Mouse (Mus musculus) liver, adult 2 months (tissue): ENCODE measurements at regions not wholly inside any gene's neighbourhood (a gene's known extent, or its start where the extent isn't known, plus 50 kb on each side); places are given as distances from the start of the nearest gene placed in this dataset.

ENCODE experiments used
- DNase-seq: peaks from one replicate; pipeline ENCODE4 v3.0.0-alpha.2; 2011; ENCODE audit warnings: low read depth, low spot score; ENCODE audit errors: extremely low read depth
- H3K27ac ChIP-seq: fragments of 200-500 bp; replicated peaks from 2 replicates; pipeline ENCODE4 v1.5.1; 2012; ENCODE audit warnings: low read depth, mild to moderate bottlenecking, control low read depth, inconsistent platforms, low read length; ENCODE audit not compliant: insufficient read depth
- H3K27me3 ChIP-seq: fragments of 200-500 bp; 2 replicates; pipeline ENCODE4 v1.6.1; 2012; ENCODE audit warnings: mild to moderate bottlenecking, moderate library complexity, low read length, inconsistent platforms; ENCODE audit not compliant: control insufficient read depth, insufficient read depth
- H3K36me3 ChIP-seq: fragments of 200-500 bp; 2 replicates; pipeline ENCODE4 v1.6.1; 2012; ENCODE audit warnings: low read length, inconsistent platforms; ENCODE audit not compliant: control insufficient read depth, insufficient read depth
- H3K4me1 ChIP-seq: fragments of 200-500 bp; 2 replicates; pipeline ENCODE4 v1.6.1; 2011; ENCODE audit warnings: low read length; ENCODE audit not compliant: control insufficient read depth, insufficient read depth
- H3K4me3 ChIP-seq: fragments of 200-500 bp; 2 replicates; pipeline ENCODE4 v1.5.1; 2011; ENCODE audit warnings: low read depth, mild to moderate bottlenecking, control low read depth, low read length, moderate library complexity; ENCODE audit not compliant: insufficient read depth
- H3K79me2 ChIP-seq: fragments of 200-500 bp; 2 replicates; pipeline ENCODE4 v1.6.1; 2012; ENCODE audit warnings: inconsistent platforms, mild to moderate bottlenecking, low read length, moderate library complexity; ENCODE audit not compliant: control insufficient read depth, insufficient read depth
- H3K9ac ChIP-seq: fragments of 200-500 bp; 2 replicates; pipeline ENCODE4 v1.6.1; 2012; ENCODE audit warnings: low read depth, mild to moderate bottlenecking, control low read depth, inconsistent platforms, low read length
- CTCF ChIP-seq: fragments of 200-500 bp; IDR thresholded peaks from 2 replicates; pipeline ENCODE4 v1.5.1; 2011; ENCODE audit warnings: low read depth, low read length, control low read depth
- POLR2A ChIP-seq: fragments of 200-500 bp; IDR thresholded peaks from 2 replicates; pipeline ENCODE4 v1.6.1; 2011; ENCODE audit warnings: low read length, control low read depth; ENCODE audit not compliant: insufficient read depth; ENCODE audit errors: extremely low read depth
- WGBS: fragments of 180-500 bp; shearing (Covaris S2); methylation state at CpG from one replicate; pipeline ENCODE4 v1.1.7; 2018; 5-methylcytosine and 5-hydroxymethylcytosine counted together

DNA sequence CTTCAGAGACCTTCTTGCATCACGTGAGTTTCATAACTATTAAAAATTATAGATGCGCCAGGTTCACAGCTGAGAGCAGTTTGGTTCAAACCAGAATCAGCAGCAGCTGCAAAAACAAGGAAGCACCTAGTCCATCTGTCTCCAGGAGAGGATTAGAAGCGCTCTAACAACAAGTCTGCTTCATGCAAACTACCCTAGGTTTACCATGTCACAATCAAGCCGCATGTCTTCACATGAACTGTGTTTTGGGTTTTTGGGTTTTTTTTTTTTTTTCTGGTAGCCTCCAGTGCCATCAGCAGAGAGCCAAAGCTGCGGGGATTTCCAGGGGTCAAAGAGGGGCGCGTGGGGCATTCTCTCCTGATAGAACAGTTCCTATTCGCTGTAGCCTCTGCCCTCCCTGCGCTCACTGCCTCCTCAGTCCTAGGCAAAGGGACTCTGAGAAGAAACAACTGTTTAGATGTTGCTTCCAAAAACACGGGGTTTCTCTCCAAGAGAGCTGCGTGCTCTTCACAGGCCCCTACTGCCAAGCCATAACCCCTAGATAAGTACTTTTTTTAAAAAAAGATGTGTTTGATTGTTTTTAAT is 259.8 kb downstream of the Adamts20 start:
- DNase-seq = no peak
- 74% methylated on average over 11 of the region's 11 CpGs for WGBS
- H3K27me3 ChIP-seq = no peaks in the 10 kb centered on the region
- no peak overlapping the region for H3K27ac ChIP-seq
- H3K79me2 ChIP-seq = no peaks in the 10 kb centered on the region
- no peaks in the 10 kb centered on the region for H3K4me1 ChIP-seq
- H3K4me3 ChIP-seq = no peak overlapping the region
- H3K36me3 ChIP-seq = no peaks in the 10 kb centered on the region
- H3K9ac ChIP-seq = no peak overlapping the region
- TF ChIP-seq CTCF = no peak

DNA sequence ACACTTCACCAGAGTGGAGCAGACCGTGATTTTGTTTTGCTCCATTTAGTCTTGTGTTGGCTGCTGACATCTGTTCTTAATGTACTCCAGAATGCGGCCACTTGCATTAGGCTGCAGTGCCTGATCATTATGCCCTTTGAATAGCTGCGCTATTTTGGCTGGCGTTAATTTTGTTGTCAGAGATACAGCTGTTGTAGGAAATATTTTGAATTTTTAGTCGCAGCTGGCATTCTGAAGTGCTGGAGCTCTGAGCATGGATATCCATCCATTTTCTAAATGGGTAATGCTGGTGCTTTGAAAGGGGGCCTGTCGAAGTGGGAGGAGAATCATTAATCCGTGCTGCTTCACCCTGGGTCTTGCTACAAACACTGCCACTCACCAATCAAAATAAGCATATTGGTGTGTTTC is 275.1 kb downstream of the Adamts20 start:
- no peaks in the 10 kb centered on the region for H3K79me2 ChIP-seq
- TF ChIP-seq CTCF (no peak), POLR2A (no peak)
- no peaks in the 10 kb centered on the region for H3K4me1 ChIP-seq
- WGBS = 79% methylated on average over 7 of the region's 7 CpGs
- no peaks in the 10 kb centered on the region for H3K36me3 ChIP-seq
- no peak for DNase-seq
- no peak overlapping the region for H3K4me3 ChIP-seq
- H3K27ac ChIP-seq = no peak overlapping the region
- H3K27me3 ChIP-seq = no peaks in the 10 kb centered on the region
- H3K9ac ChIP-seq = no peak overlapping the region

- no peak overlapping the region for H3K27ac ChIP-seq
- WGBS = 87% methylated on average over 4 of the region's 4 CpGs
- no peak for DNase-seq
- no peak overlapping the region for H3K9ac ChIP-seq
- H3K27me3 ChIP-seq = no peaks in the 10 kb centered on the region
- H3K79me2 ChIP-seq = no peaks in the 10 kb centered on the region
- H3K4me3 ChIP-seq = no peak overlapping the region
- no peak for TF ChIP-seq POLR2A
- TF ChIP-seq CTCF = no peak
- no peaks in the 10 kb centered on the region for H3K4me1 ChIP-seq
- H3K36me3 ChIP-seq = no peaks in the 10 kb centered on the region
Measured at GRCm38 (mm10) chr15:94187588-94187987, 277.6 kb downstream of the Adamts20 start.

DNA sequence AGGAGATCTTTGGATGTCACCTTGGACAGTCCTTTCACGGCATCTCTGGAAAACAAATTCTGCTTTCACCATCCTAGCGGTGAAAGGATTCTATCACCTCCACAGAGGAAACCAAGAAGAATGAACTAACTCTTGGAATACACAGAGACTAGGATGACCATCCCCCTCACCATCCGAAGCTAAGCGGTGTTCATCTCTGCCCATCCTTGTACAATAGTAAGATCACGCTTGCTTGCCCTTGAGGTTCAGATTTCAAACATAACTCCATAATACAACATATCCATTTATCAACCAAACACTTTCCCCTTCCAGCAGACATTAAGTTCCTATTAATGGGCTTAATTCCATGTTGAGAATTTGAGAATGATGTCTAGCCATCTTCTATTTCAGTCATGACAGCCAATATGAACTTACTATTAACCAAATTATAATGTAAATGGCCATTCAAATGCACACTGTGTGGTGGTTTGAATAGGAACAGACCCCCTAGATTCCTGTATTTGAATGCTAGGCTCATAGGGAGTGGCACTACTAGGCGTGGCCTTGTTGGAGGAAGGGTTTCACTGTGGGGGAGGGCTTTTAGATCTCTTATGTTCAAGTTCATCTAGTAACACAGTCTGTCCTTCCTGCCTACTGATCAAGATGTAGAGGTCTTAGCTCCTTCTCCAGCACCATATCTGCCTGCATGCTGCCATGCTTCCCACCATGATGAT is 281.4 kb downstream of the Adamts20 start:
- DNase-seq = no peak
- WGBS = 94% methylated on average over 6 of the region's 6 CpGs
- TF ChIP-seq POLR2A = no peak
- no peak for TF ChIP-seq CTCF
- no peaks in the 10 kb centered on the region for H3K36me3 ChIP-seq
- H3K4me3 ChIP-seq = no peak overlapping the region
- no peaks in the 10 kb centered on the region for H3K27me3 ChIP-seq
- H3K9ac ChIP-seq = no peak overlapping the region
- H3K79me2 ChIP-seq = no peaks in the 10 kb centered on the region
- no peaks in the 10 kb centered on the region for H3K4me1 ChIP-seq
- H3K27ac ChIP-seq = no peak overlapping the region

DNA sequence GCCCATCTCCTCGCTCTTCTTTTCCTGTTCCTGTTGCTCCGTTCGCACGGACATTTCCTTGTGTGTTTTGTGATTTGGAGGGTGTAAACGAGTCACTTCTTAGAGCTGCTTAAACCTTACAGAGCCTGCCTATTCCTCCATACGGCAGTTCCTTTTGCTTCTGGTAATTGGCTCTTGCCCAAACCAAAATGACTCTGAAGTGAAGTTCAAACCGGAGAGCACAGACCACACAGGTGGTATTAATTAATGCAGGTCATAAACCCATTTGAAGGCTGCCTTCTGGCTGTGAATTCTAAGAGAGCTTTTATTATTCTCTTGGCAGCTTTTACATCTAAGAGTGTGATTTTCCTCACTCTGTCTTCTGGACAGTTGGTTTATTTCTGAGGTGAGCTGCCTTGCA is 291.1 kb downstream of the Adamts20 start:
- H3K9ac ChIP-seq = no peak overlapping the region
- no peak for DNase-seq

DNA sequence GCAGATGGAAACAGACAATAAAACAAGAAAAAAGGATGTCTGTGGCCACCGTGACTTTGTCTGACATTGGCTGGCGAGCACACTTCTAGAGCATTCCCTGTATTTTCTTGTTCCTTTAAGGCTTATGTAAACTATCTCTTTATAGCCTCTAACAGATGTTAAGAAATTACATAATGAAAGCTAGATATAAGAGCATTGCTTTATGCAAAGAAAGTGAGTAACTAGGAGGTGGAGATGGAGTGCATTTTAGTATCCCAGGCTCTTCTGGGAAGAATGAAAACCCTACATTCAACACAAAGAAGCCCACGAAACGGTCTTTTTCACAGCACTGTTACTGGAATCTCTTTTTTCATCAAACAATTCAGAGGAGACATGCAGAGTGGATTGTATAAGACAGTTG is 304.4 kb downstream of the Adamts20 start:
- Histone ChIP-seq H3K27me3 (no peaks in the 10 kb centered on the region), H3K79me2 (no peaks in the 10 kb centered on the region), H3K4me1 (no peaks in the 10 kb centered on the region), H3K4me3 (no peak overlapping the region), H3K36me3 (no peaks in the 10 kb centered on the region), H3K9ac (no peak overlapping the region), H3K27ac (no peak overlapping the region)
- no peak for DNase-seq
- 85% methylated on average over 4 of the region's 4 CpGs for WGBS
- no peak for TF ChIP-seq CTCF
- no peak for TF ChIP-seq POLR2A

More for the DNA sequence above, 291.1 kb downstream of the Adamts20 start:
- 72% methylated on average over 7 of the region's 7 CpGs for WGBS
- Histone ChIP-seq H3K27ac (no peak overlapping the region), H3K79me2 (no peaks in the 10 kb centered on the region), H3K4me3 (no peak overlapping the region), H3K36me3 (no peaks in the 10 kb centered on the region), H3K4me1 (no peaks in the 10 kb centered on the region), H3K27me3 (no peaks in the 10 kb centered on the region)
- TF ChIP-seq POLR2A (no peak), CTCF (no peak)
